Mouse (Mus musculus): ENCODE data around the gene Gm20517. TPM values are rescaled to one million over a fixed set of nuclear protein-coding genes. Genes with fewer than 3 reads are reported as not detected.
"Not testable (repeated sequence)": the region's sequence is repeated elsewhere in the genome, so short reads cannot be mapped to it uniquely, and the experiment has no call there.

Gene Gm20517
- total and polyA plus RNA-seq, 2 experiments from 2014 or later: 1.4 TPM; not detected in 1

DNA sequence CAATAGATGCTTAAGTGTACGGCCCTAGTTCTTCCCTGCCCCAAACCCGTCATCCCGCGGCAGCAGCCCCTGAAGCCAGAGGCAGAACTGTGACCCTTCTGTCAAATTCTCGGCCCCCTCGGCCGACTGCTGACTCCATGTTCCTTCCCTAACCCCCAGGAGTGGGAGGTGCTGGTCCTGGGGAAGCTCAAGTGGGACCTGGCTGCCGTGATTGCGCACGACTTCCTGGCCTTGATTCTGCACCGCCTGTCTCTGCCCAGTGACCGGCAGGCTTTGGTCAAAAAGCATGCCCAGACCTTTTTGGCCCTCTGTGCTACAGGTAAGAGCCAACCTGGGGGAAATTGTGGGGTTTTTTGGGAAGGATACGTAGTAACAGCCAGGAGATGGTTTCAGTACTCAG is 14.1 kb upstream of the Gm20517 start:
- Histone ChIP-seq H3K4me1 (ENCODE audit: control insufficient read depth, insufficient read depth) (peaks cover 33% of the 10 kb centered on the region), H3K4me3 (ENCODE audit: low read depth, low read length) (peak overlapping the region; percentile 72; the same call in 1 of the 2 replicates), H3K9ac (replicated peaks; ENCODE audit: low read depth, low read length) (peak overlapping the region; percentile 85; the same call in 1 of the 2 replicates), H3K27me3 (ENCODE audit: control insufficient read depth, insufficient read depth, low read length) (no peaks in the 10 kb centered on the region), H3K9me3 (replicated peaks; ENCODE audit: control insufficient read depth, low read length) (no peaks in the 10 kb centered on the region), H3K36me3 (replicated peaks; ENCODE audit: control insufficient read depth, insufficient read depth, low read length) (peaks cover 48% of the 10 kb centered on the region), H3K27ac (ENCODE audit: low read depth) (peak overlapping the region; percentile 94), H3K4me2 (ENCODE audit: low read depth, low read length) (peak overlapping the region; percentile 92)
- TF ChIP-seq EP300 (IDR thresholded peaks at IDR 0.05; ENCODE audit: low read depth): no peak
- TF ChIP-seq CTCF (IDR thresholded peaks at IDR 0.05; ENCODE audit: low read depth): no peak
- WGBS: 35% methylated on average over 13 of the region's 13 CpGs
- ATAC-seq (ENCODE audit: insufficient read depth, low read depth): no peak
- no peak for DNase-seq (ENCODE audit: low spot score)

DNA sequence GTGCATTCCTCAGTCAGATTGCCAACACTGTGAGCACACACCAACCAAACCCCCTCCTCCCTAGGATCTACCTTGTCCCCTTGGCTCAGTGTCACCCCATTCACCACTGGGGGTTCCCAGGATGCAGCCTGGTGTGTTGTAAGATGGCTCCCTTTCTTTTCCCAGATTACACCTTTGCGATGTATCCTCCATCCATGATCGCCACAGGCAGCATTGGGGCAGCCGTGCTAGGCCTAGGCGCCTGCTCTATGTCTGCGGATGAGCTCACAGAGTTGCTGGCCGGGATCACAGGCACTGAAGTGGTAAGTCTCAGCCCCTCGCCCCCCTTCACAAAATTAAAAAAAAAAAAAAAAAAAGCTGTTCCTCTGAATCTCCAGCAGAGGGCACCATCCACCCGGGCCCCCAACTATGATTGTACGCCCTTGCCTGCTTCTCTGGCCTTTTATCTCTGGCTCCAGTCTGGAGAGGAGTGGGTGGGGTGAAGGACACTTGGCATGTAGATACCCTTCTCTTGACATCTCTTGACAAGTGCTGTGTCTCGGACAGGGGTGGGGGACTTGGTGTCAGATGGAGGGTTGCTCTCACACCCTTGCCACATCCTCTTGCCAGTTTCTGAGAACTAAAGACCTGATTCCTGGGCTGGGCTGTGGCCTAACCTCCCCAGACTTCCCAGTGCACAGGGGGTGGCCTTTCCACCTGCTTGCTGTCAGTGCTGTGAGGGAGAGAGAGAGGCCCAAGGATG is 13.4 kb upstream of the Gm20517 start:
- peak overlapping the region; percentile 85; the same call in 1 of the 2 replicates for H3K9ac ChIP-seq (replicated peaks; ENCODE audit: low read depth, low read length)
- 14% methylated on average over 10 of the region's 10 CpGs for WGBS
- peak overlapping the region; percentile 94 for H3K27ac ChIP-seq (ENCODE audit: low read depth)
- no peaks in the 10 kb centered on the region for H3K27me3 ChIP-seq (ENCODE audit: control insufficient read depth, insufficient read depth, low read length)
- peak overlapping the region; percentile 92 for H3K4me2 ChIP-seq (ENCODE audit: low read depth, low read length)
- no peaks in the 10 kb centered on the region for H3K9me3 ChIP-seq (replicated peaks; ENCODE audit: control insufficient read depth, low read length)
- H3K4me1 ChIP-seq (ENCODE audit: control insufficient read depth, insufficient read depth): peaks cover 27% of the 10 kb centered on the region
- H3K4me3 ChIP-seq (ENCODE audit: low read depth, low read length): no peak overlapping the region
- peak; percentile 76 for DNase-seq (ENCODE audit: low spot score)
- TF ChIP-seq CTCF (IDR thresholded peaks at IDR 0.05; ENCODE audit: low read depth) (peak; percentile 68), EP300 (IDR thresholded peaks at IDR 0.05; ENCODE audit: low read depth) (peak; percentile 40; the same call in 1 of the 2 replicates)
- peaks cover 55% of the 10 kb centered on the region for H3K36me3 ChIP-seq (replicated peaks; ENCODE audit: control insufficient read depth, insufficient read depth, low read length)
- peak; percentile 7; the same call in 1 of the 2 replicates for ATAC-seq (ENCODE audit: insufficient read depth, low read depth)

DNA sequence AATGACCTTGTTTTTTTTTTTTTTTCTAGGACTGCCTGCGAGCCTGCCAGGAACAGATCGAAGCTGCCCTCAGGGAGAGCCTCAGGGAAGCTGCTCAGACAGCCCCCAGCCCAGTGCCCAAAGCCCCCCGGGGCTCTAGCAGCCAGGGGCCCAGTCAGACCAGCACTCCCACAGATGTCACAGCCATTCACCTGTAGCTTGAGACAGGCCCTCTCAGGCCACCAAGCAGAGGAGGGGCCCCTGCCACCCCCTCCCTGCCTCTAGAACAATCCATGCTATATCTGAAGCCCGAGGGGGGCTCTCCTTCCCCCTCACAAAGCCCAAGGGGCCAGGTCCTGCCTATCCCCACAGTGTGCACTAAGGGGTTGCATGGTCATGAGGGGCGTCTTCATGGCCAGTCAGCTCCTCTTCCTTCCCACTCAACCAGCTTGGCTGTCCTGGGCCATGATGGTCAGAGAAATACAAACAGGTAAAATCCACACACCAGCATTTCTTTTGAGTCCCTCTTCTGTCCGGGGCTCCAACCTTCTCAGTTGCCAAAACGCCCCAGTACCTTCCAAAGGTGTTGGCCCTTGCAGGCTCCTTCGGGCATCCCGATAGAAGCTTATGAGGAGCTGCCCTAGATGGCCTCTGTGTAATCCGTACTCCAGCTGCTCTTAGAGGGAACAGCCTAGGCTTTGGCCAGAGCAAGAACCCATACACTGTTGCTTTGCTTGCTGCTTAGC is 12.6 kb upstream of the Gm20517 start:
- H3K4me2 ChIP-seq (ENCODE audit: low read depth, low read length); H3K4me3 ChIP-seq (ENCODE audit: low read depth, low read length); H3K27me3 ChIP-seq (ENCODE audit: control insufficient read depth, insufficient read depth, low read length); H3K9ac ChIP-seq (replicated peaks; ENCODE audit: low read depth, low read length); DNase-seq (ENCODE audit: low spot score); ATAC-seq (ENCODE audit: insufficient read depth, low read depth); H3K9me3 ChIP-seq (replicated peaks; ENCODE audit: control insufficient read depth, low read length): not testable (repeated sequence)
- Histone ChIP-seq H3K36me3 (replicated peaks; ENCODE audit: control insufficient read depth, insufficient read depth, low read length) (peaks cover 59% of the 10 kb centered on the region), H3K4me1 (ENCODE audit: control insufficient read depth, insufficient read depth) (peaks cover 27% of the 10 kb centered on the region), H3K27ac (ENCODE audit: low read depth) (peak overlapping the region; percentile 78)
- WGBS: 70% methylated on average over 10 of the region's 10 CpGs

DNA sequence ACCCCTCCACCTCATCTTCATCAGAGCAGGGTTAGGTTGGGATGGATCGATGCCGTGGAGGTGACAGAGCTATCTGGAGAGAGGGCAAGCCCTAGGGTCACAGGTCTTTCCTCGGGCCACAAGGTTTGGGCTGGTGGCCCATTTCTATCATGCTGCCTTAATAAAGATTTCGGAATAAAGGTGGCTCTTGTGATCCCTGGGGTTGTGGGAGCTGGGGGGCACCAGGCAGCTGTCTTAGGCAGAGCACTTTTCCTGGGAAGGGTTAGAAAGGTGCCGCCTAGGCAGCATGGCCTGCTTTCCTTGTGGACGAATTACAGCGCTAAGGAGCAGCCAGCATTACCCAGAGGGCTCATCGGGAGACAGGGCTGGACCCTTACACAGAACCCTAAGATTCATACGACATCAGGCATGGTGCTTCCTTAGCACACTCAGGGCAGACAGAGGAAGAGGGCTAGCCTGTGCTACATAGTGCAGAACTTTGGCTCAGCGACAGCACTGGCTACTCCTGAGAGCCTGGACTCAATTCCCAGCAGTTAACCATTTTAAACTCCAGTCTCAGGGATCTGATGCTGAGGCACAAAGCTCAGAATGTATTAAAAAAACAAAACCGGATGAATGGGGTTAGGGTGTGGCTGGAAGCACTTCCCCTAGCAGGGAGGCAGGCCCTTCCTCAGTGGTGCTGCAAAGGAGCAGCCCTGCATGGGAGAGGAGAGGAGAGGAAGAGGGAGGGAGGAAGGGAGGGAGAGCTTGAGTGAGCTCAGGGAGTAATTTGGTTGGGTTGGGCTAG is 11.7 kb upstream of the Gm20517 start:
- H3K27ac ChIP-seq (ENCODE audit: low read depth): peak overlapping the region; percentile 72
- WGBS: 58% methylated on average over 11 of the region's 11 CpGs
- H3K4me2 ChIP-seq (ENCODE audit: low read depth, low read length): no peak overlapping the region
- DNase-seq (ENCODE audit: low spot score): peak; percentile 34
- peaks cover 68% of the 10 kb centered on the region for H3K36me3 ChIP-seq (replicated peaks; ENCODE audit: control insufficient read depth, insufficient read depth, low read length)
- no peaks in the 10 kb centered on the region for H3K27me3 ChIP-seq (ENCODE audit: control insufficient read depth, insufficient read depth, low read length)
- no peak overlapping the region for H3K9ac ChIP-seq (replicated peaks; ENCODE audit: low read depth, low read length)
- ATAC-seq (ENCODE audit: insufficient read depth, low read depth): no peak
- no peak overlapping the region for H3K4me3 ChIP-seq (ENCODE audit: low read depth, low read length)
- H3K4me1 ChIP-seq (ENCODE audit: control insufficient read depth, insufficient read depth): peaks cover 26% of the 10 kb centered on the region
- H3K9me3 ChIP-seq (replicated peaks; ENCODE audit: control insufficient read depth, low read length): no peaks in the 10 kb centered on the region
- no peak for TF ChIP-seq CTCF (IDR thresholded peaks at IDR 0.05; ENCODE audit: low read depth)
- no peak; the same call in 1 of the 2 replicates for TF ChIP-seq EP300 (IDR thresholded peaks at IDR 0.05; ENCODE audit: low read depth)

DNA sequence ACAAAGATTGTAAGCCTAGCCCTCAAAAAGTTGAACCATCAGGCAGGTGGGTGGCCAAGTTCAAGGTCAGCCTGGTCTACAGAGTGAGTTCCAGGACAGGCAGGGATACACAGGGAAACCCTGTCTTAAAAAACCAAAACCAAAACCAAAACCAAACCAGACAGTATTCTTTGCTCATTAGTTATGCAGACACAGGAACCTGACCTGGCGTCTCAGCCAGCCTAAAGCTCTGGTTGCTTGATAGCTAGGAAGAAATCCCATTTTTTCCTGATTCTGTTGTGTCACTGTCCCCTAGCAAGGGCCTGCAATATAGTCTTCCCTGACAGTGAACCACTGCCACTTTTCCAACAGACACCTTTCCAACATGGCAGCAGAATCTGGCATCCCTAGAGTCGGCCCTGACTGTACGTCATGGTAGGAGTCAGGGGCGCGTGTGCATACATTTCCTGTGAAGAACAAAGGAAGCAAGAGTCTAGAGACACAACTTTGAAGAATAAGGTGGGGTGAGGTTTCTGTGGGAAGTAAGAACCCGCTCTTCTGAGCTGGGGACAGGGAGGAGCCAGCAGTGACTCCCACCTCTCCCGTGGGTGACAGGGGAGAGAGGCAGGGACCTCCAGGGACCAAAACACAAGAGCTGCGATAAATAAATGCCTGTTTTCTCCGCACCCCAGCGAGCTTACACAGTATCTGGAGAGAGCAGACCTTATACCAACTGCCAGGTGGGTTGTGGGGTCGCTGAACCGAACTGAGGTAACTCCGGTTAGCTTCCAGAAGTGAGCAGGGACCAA is 10.6 kb upstream of the Gm20517 start:
- no peak overlapping the region for H3K4me2 ChIP-seq (ENCODE audit: low read depth, low read length)
- peaks cover 79% of the 10 kb centered on the region for H3K36me3 ChIP-seq (replicated peaks; ENCODE audit: control insufficient read depth, insufficient read depth, low read length)
- H3K27me3 ChIP-seq (ENCODE audit: control insufficient read depth, insufficient read depth, low read length): no peaks in the 10 kb centered on the region
- 74% methylated on average over 13 of the region's 13 CpGs for WGBS
- ATAC-seq (ENCODE audit: insufficient read depth, low read depth): no peak
- no peak for DNase-seq (ENCODE audit: low spot score)
- no peak overlapping the region for H3K9ac ChIP-seq (replicated peaks; ENCODE audit: low read depth, low read length)
- peak overlapping the region; percentile 72 for H3K27ac ChIP-seq (ENCODE audit: low read depth)
- peaks cover 20% of the 10 kb centered on the region for H3K4me1 ChIP-seq (ENCODE audit: control insufficient read depth, insufficient read depth)
- TF ChIP-seq EP300 (IDR thresholded peaks at IDR 0.05; ENCODE audit: low read depth) (no peak), CTCF (IDR thresholded peaks at IDR 0.05; ENCODE audit: low read depth) (no peak)
- no peak overlapping the region for H3K4me3 ChIP-seq (ENCODE audit: low read depth, low read length)
- H3K9me3 ChIP-seq (replicated peaks; ENCODE audit: control insufficient read depth, low read length): no peaks in the 10 kb centered on the region
